Mouse (Mus musculus) embryonic facial prominence, embryonic 14.5 days (tissue): ENCODE measurements around the gene Vash1. TPM values are rescaled to one million over a fixed set of nuclear protein-coding genes. Genes with fewer than 3 reads are reported as not detected.

ENCODE experiments used
- ATAC-seq: fragments of 200-750 bp; cut with Nextera tagmentation; 2 replicates; pipeline ENCODE4 v1.8.0; 2017; ENCODE audit warnings: low read depth, moderate number of reproducible peaks, moderate TSS enrichment
- DNase-seq: peaks from one replicate; pipeline ENCODE4 v3.0.0-alpha.2; 2015; ENCODE audit warnings: low spot score
- H3K27ac ChIP-seq: fragments of 300-500 bp; sonication (generic); replicated peaks from 2 replicates; pipeline ENCODE4 v1.5.1; 2014; ENCODE audit warnings: low read depth, mild to moderate bottlenecking, low read length, moderate library complexity
- H3K27me3 ChIP-seq: fragments of 300-500 bp; sonication (generic); replicated peaks from 2 replicates; pipeline ENCODE4 v1.6.1; 2014; ENCODE audit warnings: low read length; ENCODE audit not compliant: control insufficient read depth, insufficient read depth
- H3K36me3 ChIP-seq: fragments of 300-500 bp; sonication (generic); 2 replicates; pipeline ENCODE4 v1.6.1; 2014; ENCODE audit warnings: low read length, mixed read lengths; ENCODE audit not compliant: control insufficient read depth, insufficient read depth
- H3K4me1 ChIP-seq: fragments of 300-500 bp; sonication (generic); 2 replicates; pipeline ENCODE4 v1.6.1; 2014; ENCODE audit warnings: antibody characterized with exemption, low read length; ENCODE audit not compliant: control insufficient read depth, insufficient read depth
- H3K4me2 ChIP-seq: fragments of 300-500 bp; sonication (generic); 2 replicates; pipeline ENCODE4 v1.6.1; 2014; ENCODE audit warnings: low read depth, mild to moderate bottlenecking, low read length, moderate library complexity, mixed read lengths
- H3K4me3 ChIP-seq: fragments of 300-500 bp; sonication (generic); 2 replicates; pipeline ENCODE4 v1.5.1; 2014; ENCODE audit warnings: low read depth, mild to moderate bottlenecking, low read length
- H3K9ac ChIP-seq: fragments of 300-500 bp; sonication (generic); 2 replicates; pipeline ENCODE4 v1.6.1; 2014; ENCODE audit warnings: low read depth, mild to moderate bottlenecking, low read length, moderate library complexity, mixed read lengths
- H3K9me3 ChIP-seq: fragments of 300-500 bp; sonication (generic); 2 replicates; pipeline ENCODE4 v1.6.1; 2016; ENCODE audit warnings: low read length; ENCODE audit not compliant: control insufficient read depth
- WGBS: fragments of 180-500 bp; shearing (Covaris S2); extraction: QIAGEN DNeasy Blood & Tissue Kit; methylation state at CpG from one replicate; pipeline ENCODE4 v1.1.7; 2014; 5-methylcytosine and 5-hydroxymethylcytosine counted together
- polyA plus RNA-seq: library from polyadenylated mRNA; unstranded; fragments of >200 nt; fragmentation: Nextera tagmentation; extraction: Ambion mirVana; gene quantifications from 2 replicates; pipeline ENCODE4 v1.2.1, GENCODE M21; 2014

Vash1 gene
- polyA plus RNA-seq, 1 experiment from 2014 or later = 11.0 TPM

GRCm38 (mm10) chr12:86687445-86687955, 9.0 kb downstream of the Vash1 start:
- peaks cover 3% of the 10 kb centered on the region; the same call in 1 of the 2 replicates for H3K4me1 ChIP-seq
- WGBS = 83% methylated on average over 4 of the region's 4 CpGs
- no peaks in the 10 kb centered on the region for H3K27me3 ChIP-seq
- no peak overlapping the region for H3K4me3 ChIP-seq
- ATAC-seq (no peak), DNase-seq (no peak)
- H3K27ac ChIP-seq = no peak overlapping the region
- H3K9ac ChIP-seq = no peak overlapping the region
- H3K9me3 ChIP-seq = no peaks in the 10 kb centered on the region
- no peak overlapping the region for H3K4me2 ChIP-seq
- H3K36me3 ChIP-seq = peaks cover 11% of the 10 kb centered on the region

- H3K27ac ChIP-seq = peak overlapping the region; percentile 28
Measured at GRCm38 (mm10) chr12:86687971-86688573, 9.6 kb downstream of the Vash1 start.

GRCm38 (mm10) chr12:86688917-86689316, 10.4 kb downstream of the Vash1 start:
- Histone ChIP-seq H3K4me3 (no peak overlapping the region), H3K9me3 (no peaks in the 10 kb centered on the region), H3K27ac (no peak overlapping the region), H3K9ac (no peak overlapping the region), H3K4me1 (peaks cover 3% of the 10 kb centered on the region; the same call in 1 of the 2 replicates), H3K36me3 (peaks cover 11% of the 10 kb centered on the region), H3K27me3 (no peaks in the 10 kb centered on the region), H3K4me2 (no peak overlapping the region)
- DNase-seq (no peak), ATAC-seq (no peak)
- WGBS = 94% methylated on average over 27 of the region's 27 CpGs

More at GRCm38 (mm10) chr12:86687971-86688573, 9.6 kb downstream of the Vash1 start:
- no peaks in the 10 kb centered on the region for H3K27me3 ChIP-seq
- ATAC-seq = no peak
- H3K9ac ChIP-seq = no peak overlapping the region
- 69% methylated on average over 4 of the region's 4 CpGs for WGBS
- no peak overlapping the region for H3K4me3 ChIP-seq
- H3K4me1 ChIP-seq = peaks cover 3% of the 10 kb centered on the region; the same call in 1 of the 2 replicates
- H3K9me3 ChIP-seq = no peaks in the 10 kb centered on the region
- H3K4me2 ChIP-seq = no peak overlapping the region
- H3K36me3 ChIP-seq = peaks cover 11% of the 10 kb centered on the region
- DNase-seq = no peak

- no peak for DNase-seq
- H3K27ac ChIP-seq = no peak overlapping the region
- H3K9ac ChIP-seq = no peak overlapping the region
- 80% methylated on average over 12 of the region's 12 CpGs for WGBS
- H3K36me3 ChIP-seq = peaks cover 11% of the 10 kb centered on the region
- no peaks in the 10 kb centered on the region for H3K9me3 ChIP-seq
- H3K4me1 ChIP-seq = no peaks in the 10 kb centered on the region
- no peaks in the 10 kb centered on the region for H3K27me3 ChIP-seq
- no peak overlapping the region for H3K4me2 ChIP-seq
- H3K4me3 ChIP-seq = no peak overlapping the region
- ATAC-seq = no peak
Measured at GRCm38 (mm10) chr12:86690700-86691485, 12.4 kb downstream of the Vash1 start.

GRCm38 (mm10) chr12:86692471-86693356, 14.2 kb downstream of the Vash1 start:
- no peak for ATAC-seq
- Histone ChIP-seq H3K36me3 (peaks cover 11% of the 10 kb centered on the region), H3K4me1 (no peaks in the 10 kb centered on the region), H3K27ac (no peak overlapping the region), H3K9me3 (no peaks in the 10 kb centered on the region), H3K9ac (no peak overlapping the region), H3K27me3 (no peaks in the 10 kb centered on the region), H3K4me2 (no peak overlapping the region), H3K4me3 (no peak overlapping the region)
- WGBS = 68% methylated on average over 5 of the region's 5 CpGs
- DNase-seq = no peak

- DNase-seq (no peak), ATAC-seq (no peak)
- H3K4me3 ChIP-seq = no peak overlapping the region
- no peak overlapping the region for H3K27ac ChIP-seq
- no peaks in the 10 kb centered on the region for H3K4me1 ChIP-seq
- H3K9me3 ChIP-seq = no peaks in the 10 kb centered on the region
- no peaks in the 10 kb centered on the region for H3K27me3 ChIP-seq
- peaks cover 7% of the 10 kb centered on the region for H3K36me3 ChIP-seq
- no peak overlapping the region for H3K9ac ChIP-seq
- no peak overlapping the region for H3K4me2 ChIP-seq
Measured at GRCm38 (mm10) chr12:86693389-86693788, 14.9 kb downstream of the Vash1 start.

GRCm38 (mm10) chr12:86694441-86694840, 15.9 kb downstream of the Vash1 start:
- 86% methylated on average over 1 of the region's 1 CpGs for WGBS
- Histone ChIP-seq H3K4me2 (no peak overlapping the region), H3K4me3 (no peak overlapping the region), H3K9ac (no peak overlapping the region), H3K36me3 (no peaks in the 10 kb centered on the region), H3K9me3 (no peaks in the 10 kb centered on the region), H3K27ac (no peak overlapping the region), H3K27me3 (no peaks in the 10 kb centered on the region), H3K4me1 (no peaks in the 10 kb centered on the region)
- ATAC-seq (no peak), DNase-seq (no peak)

- no peaks in the 10 kb centered on the region for H3K27me3 ChIP-seq
- H3K9ac ChIP-seq = no peak overlapping the region
- 76% methylated on average over 2 of the region's 2 CpGs for WGBS
- no peaks in the 10 kb centered on the region for H3K9me3 ChIP-seq
- no peak overlapping the region for H3K27ac ChIP-seq
- ATAC-seq = no peak
- H3K36me3 ChIP-seq = peaks cover 9% of the 10 kb centered on the region; the same call in 1 of the 2 replicates
- no peak overlapping the region for H3K4me2 ChIP-seq
- H3K4me1 ChIP-seq = peaks cover 5% of the 10 kb centered on the region; the same call in 1 of the 2 replicates
- H3K4me3 ChIP-seq = no peak overlapping the region
- no peak for DNase-seq
Measured at GRCm38 (mm10) chr12:86697996-86698395, 19.5 kb downstream of the Vash1 start.
